ENCODE assay signal across 1 mouse cellular context in the genomic region with DNA sequence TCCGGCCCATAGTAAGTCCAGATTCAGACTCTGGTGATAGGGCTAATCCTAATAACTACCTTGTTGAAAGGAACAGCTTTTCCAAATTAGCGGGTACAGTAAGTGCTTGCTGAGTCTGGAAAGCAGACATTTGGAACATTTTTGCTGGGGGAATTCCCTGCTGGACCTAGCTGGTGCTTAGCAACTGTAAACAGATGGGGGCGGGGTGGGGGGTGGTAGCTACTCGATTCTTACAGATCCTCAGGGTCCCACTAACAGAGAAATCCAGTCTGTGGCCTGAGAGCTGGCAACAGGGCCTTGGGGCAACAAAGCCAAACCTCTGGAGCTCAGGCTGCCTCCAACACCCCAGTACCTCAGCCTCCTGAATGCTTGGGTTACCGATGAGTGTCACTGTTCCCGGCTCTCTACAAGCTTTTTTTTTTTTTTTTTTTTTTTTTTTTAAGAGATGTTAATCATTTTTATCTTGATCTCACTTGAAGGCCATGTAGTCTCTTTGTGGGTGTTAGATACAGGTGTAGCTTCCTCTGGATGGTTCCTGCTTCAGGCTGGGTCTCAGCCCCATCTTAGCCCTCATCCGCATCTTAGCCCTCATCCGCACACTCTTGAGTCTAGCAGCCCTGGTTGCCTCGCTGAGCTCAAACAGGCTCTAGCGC.
TF ChIP-seq lines count a peak whose summit lies in the region.

No protein-coding gene starts in this region.

TF ChIP-seq in CH12.LX, 34 proteins besides CTCF, POLR2A, EP300 and RAD21:
- no peak for TF ChIP-seq MAFK (IDR thresholded peaks at IDR 0.05; ENCODE audit: insufficient replicate concordance, low read length)
- no peak for TF ChIP-seq MEF2A (IDR thresholded peaks at IDR 0.05; ENCODE audit: borderline replicate concordance, low read depth, low read length)
- no peak for TF ChIP-seq USF1 (IDR thresholded peaks at IDR 0.05; ENCODE audit: low read depth, low read length)
- TF ChIP-seq TCF12 (IDR thresholded peaks at IDR 0.05; ENCODE audit: low read depth, low read length) = 0 out of 2 replicates have a peak, but pooled peaks have one; percentile 12
- no peak for TF ChIP-seq IRF4 (IDR thresholded peaks at IDR 0.05; ENCODE audit: low read depth, low read length)
TF ChIP-seq in CH12.LX: peak in this region for 1.
